20 mouse cellular contexts compared by ENCODE assay signal in genomic region chr9:43674321-43674720, GRCm38 (mm10).
A peak's percentile ranks its signal among the peaks of the same experiment; 100 is the strongest.
DNase-seq lines count a peak whose midpoint lies in the region; ATAC-seq lines count a peak whose summit lies in the region.
"Had no signal": no experiment of that assay in that cellular context is flagged by ENCODE, and none has a peak within 500 bp of the region (broad histone marks: within the 10 kb centered on the region; RNA-seq: fewer than 3 reads in every experiment).

No protein-coding gene starts in this region.

- H3K4me3 ChIP-seq in hindbrain, embryonic 10.5 days = no peak overlapping the region
- H3K4me3 ChIP-seq in hindbrain, embryonic 11.5 days (ENCODE audit: low read depth, low read length) = no peak overlapping the region
- no peak overlapping the region for H3K4me3 ChIP-seq in midbrain, embryonic 14.5 days (replicated peaks; ENCODE audit: low read depth, low read length)
- H3K4me3 ChIP-seq in midbrain, embryonic 10.5 days = no peak overlapping the region
- H3K4me3 ChIP-seq: forebrain, embryonic 12.5 days; heart, adult 2 months; heart, embryonic 15.5 days; hindbrain, embryonic 15.5 days had no signal

- peaks cover 13% of the 10 kb centered on the region for H3K27me3 ChIP-seq in hindbrain, embryonic 10.5 days (ENCODE audit: insufficient read depth, poor library complexity, severe bottlenecking)
- no peaks in the 10 kb centered on the region for H3K27me3 ChIP-seq in hindbrain, embryonic 11.5 days (ENCODE audit: control insufficient read depth, insufficient read depth, low read length)
- H3K27me3 ChIP-seq in midbrain, embryonic 14.5 days (ENCODE audit: control insufficient read depth, insufficient read depth, low read length) = no peaks in the 10 kb centered on the region
- 0 out of 2 replicates have a peak, but pooled peaks cover 5% of the 10 kb centered on the region for H3K27me3 ChIP-seq in midbrain, embryonic 10.5 days (ENCODE audit: low read depth, poor library complexity, severe bottlenecking)
- H3K27me3 ChIP-seq: forebrain, embryonic 12.5 days; hindbrain, embryonic 15.5 days had no signal

- no peak overlapping the region for H3K4me2 ChIP-seq in hindbrain, embryonic 11.5 days (replicated peaks; ENCODE audit: low read depth, low read length)
- H3K4me2 ChIP-seq in midbrain, embryonic 14.5 days (ENCODE audit: low read length) = no peak overlapping the region
- H3K4me2 ChIP-seq: forebrain, embryonic 12.5 days; heart, embryonic 11.5 days; heart, embryonic 15.5 days; hindbrain, embryonic 15.5 days had no signal

- H3K36me3 ChIP-seq in hindbrain, embryonic 10.5 days = no peaks in the 10 kb centered on the region
- H3K36me3 ChIP-seq in hindbrain, embryonic 11.5 days (ENCODE audit: control insufficient read depth, insufficient read depth, low read length) = no peaks in the 10 kb centered on the region
- no peaks in the 10 kb centered on the region for H3K36me3 ChIP-seq in midbrain, embryonic 14.5 days (ENCODE audit: control insufficient read depth, insufficient read depth, low read length)
- H3K36me3 ChIP-seq in midbrain, embryonic 10.5 days = no peaks in the 10 kb centered on the region
- H3K36me3 ChIP-seq: forebrain, embryonic 12.5 days; heart, embryonic 15.5 days; hindbrain, embryonic 15.5 days had no signal

- H3K9ac ChIP-seq in hindbrain, embryonic 11.5 days (ENCODE audit: low read depth, low read length) = no peak overlapping the region
- H3K9ac ChIP-seq in midbrain, embryonic 14.5 days (replicated peaks; ENCODE audit: low read length) = no peak overlapping the region; the same call in 1 of the 2 replicates
- H3K9ac ChIP-seq: forebrain, embryonic 12.5 days; heart, embryonic 15.5 days; hindbrain, embryonic 15.5 days had no signal

- peaks cover 42% of the 10 kb centered on the region for H3K4me1 ChIP-seq in hindbrain, embryonic 10.5 days (replicated peaks)
- no peaks in the 10 kb centered on the region; the same call in 1 of the 2 replicates for H3K4me1 ChIP-seq in hindbrain, embryonic 11.5 days (replicated peaks; ENCODE audit: control insufficient read depth, insufficient read depth, low read length)
- H3K4me1 ChIP-seq in midbrain, embryonic 14.5 days (ENCODE audit: control insufficient read depth, insufficient read depth, low read length) = peaks cover 7% of the 10 kb centered on the region; the same call in 1 of the 2 replicates
- peaks cover 26% of the 10 kb centered on the region for H3K4me1 ChIP-seq in midbrain, embryonic 10.5 days

- peak overlapping the region; percentile 45; the same call in 1 of the 2 replicates for H3K27ac ChIP-seq in hindbrain, embryonic 10.5 days
- no peak overlapping the region for H3K27ac ChIP-seq in hindbrain, embryonic 11.5 days (ENCODE audit: low read depth, low read length)
- no peak overlapping the region; the same call in 1 of the 2 replicates for H3K27ac ChIP-seq in midbrain, embryonic 14.5 days (replicated peaks; ENCODE audit: low read depth, low read length)
- H3K27ac ChIP-seq in midbrain, embryonic 10.5 days (replicated peaks) = no peak overlapping the region
- H3K27ac ChIP-seq: forebrain, embryonic 12.5 days; heart, adult 2 months; heart, embryonic 15.5 days; hindbrain, embryonic 15.5 days had no signal

- no peak for ATAC-seq in hindbrain, embryonic 11.5 days (ENCODE audit: low FRiP score)
- no peak for ATAC-seq in midbrain, embryonic 14.5 days (ENCODE audit: low FRiP score, low TSS enrichment)
- ATAC-seq: activated CD4-positive, CD25-positive, alpha-beta regulatory T cell, adult 4 months; forebrain, embryonic 16.5 days; Patski had no signal

- no peak for DNase-seq in hindbrain, embryonic 10.5 days (ENCODE audit: low spot score)
- no peak for DNase-seq in hindbrain, embryonic 11.5 days (ENCODE audit: low spot score)
- peak; percentile 54 for DNase-seq in midbrain, embryonic 14.5 days
- DNase-seq in midbrain, embryonic 10.5 days (ENCODE audit: low spot score) = no peak
- peak; percentile 15 for DNase-seq in urinary bladder, postnatal 25 days (ENCODE audit: low spot score)
- no peak for DNase-seq in urinary bladder, adult 2 months (ENCODE audit: low spot score)
- no peak for DNase-seq in frontal cortex, postnatal 36 days (ENCODE audit: low spot score in 2 of 2)
- DNase-seq: adrenal gland, postnatal 14 days; cerebellum, adult 18-20 months; cerebellum, adult 9-11 months; gastrocnemius, postnatal 14 days; heart, adult 2 months; heart, postnatal 14 days had no signal

- H3K9me3 ChIP-seq in hindbrain, embryonic 10.5 days = no peaks in the 10 kb centered on the region
- no peaks in the 10 kb centered on the region for H3K9me3 ChIP-seq in hindbrain, embryonic 11.5 days (ENCODE audit: control insufficient read depth, low read length)
- no peaks in the 10 kb centered on the region for H3K9me3 ChIP-seq in midbrain, embryonic 14.5 days (ENCODE audit: control insufficient read depth, low read length)
- no peaks in the 10 kb centered on the region for H3K9me3 ChIP-seq in midbrain, embryonic 10.5 days (replicated peaks)
- H3K9me3 ChIP-seq: forebrain, embryonic 12.5 days; heart, embryonic 15.5 days; hindbrain, embryonic 15.5 days had no signal

- 58% methylated on average over 8 of the region's 8 CpGs for WGBS in hindbrain, embryonic 10.5 days
- 48% methylated on average over 8 of the region's 8 CpGs for WGBS in hindbrain, embryonic 11.5 days
- WGBS in midbrain, embryonic 14.5 days = 47% methylated on average over 8 of the region's 8 CpGs
- 67% methylated on average over 8 of the region's 8 CpGs for WGBS in midbrain, embryonic 10.5 days

Comparison
In these comparisons a context has a peak if more than half of its experiments do, and no peak if none do; other contexts are left out.
1. DNase-seq: peak in midbrain, embryonic 14.5 days (single experiment) and urinary bladder, postnatal 25 days (single experiment); none in hindbrain, embryonic 10.5 days (single experiment), hindbrain, embryonic 11.5 days (single experiment), midbrain, embryonic 10.5 days (single experiment), urinary bladder, adult 2 months (single experiment) and frontal cortex, postnatal 36 days (0 of 2).